Mouse (Mus musculus) MEL (cell line): Measurements from ENCODE around the gene Phgr1. TPM values are rescaled to one million over a fixed set of nuclear protein-coding genes. Genes with fewer than 3 reads are reported as not detected.
A peak's percentile ranks its signal among the peaks of the same experiment; 100 is the strongest.

Experiments used
- DNase-seq: peaks from one replicate; pipeline ENCODE4 v3.0.0; 2011; ENCODE audit warnings: low read depth, low spot score
- H3K27ac ChIP-seq: 2 replicates; pipeline ENCODE4 v1.5.1; 2012; ENCODE audit warnings: low read depth, mild to moderate bottlenecking, control low read depth, low read length, moderate library complexity; ENCODE audit not compliant: control insufficient read depth
- H3K27me3 ChIP-seq, 2 experiments: fragments of 150-350 bp in 1 of 2; sonication (generic) in 1 of 2; 2 replicates each; pipeline ENCODE4 v1.6.1; 2012; ENCODE audit warnings: low read length in 2 of 2, mild to moderate bottlenecking in 2 of 2, improper control_type of control experiment in 1 of 2, moderate library complexity in 1 of 2; ENCODE audit not compliant: insufficient read depth in 2 of 2, control insufficient read depth in 1 of 2
- H3K36me3 ChIP-seq, 2 experiments: 2 replicates each; pipeline ENCODE4 v1.6.1; 2012 to 2014; ENCODE audit warnings: low read length in 2 of 2, improper control_type of control experiment in 1 of 2, inconsistent platforms in 1 of 2, mild to moderate bottlenecking in 1 of 2; ENCODE audit not compliant: insufficient read depth in 2 of 2, control insufficient read depth in 1 of 2
- H3K4me1 ChIP-seq, 2 experiments: fragments of 150-350 bp in 1 of 2; sonication (generic) in 1 of 2; 2 replicates each; pipeline ENCODE4 v1.6.1; 2012; ENCODE audit warnings: low read length in 2 of 2, improper control_type of control experiment in 1 of 2, mild to moderate bottlenecking in 1 of 2; ENCODE audit not compliant: insufficient read depth in 2 of 2, control insufficient read depth in 1 of 2
- H3K4me3 ChIP-seq, 2 experiments: fragments of 150-350 bp in 1 of 2; sonication (generic) in 1 of 2; 2 replicates each; pipeline ENCODE4 v1.5.1; 2012; ENCODE audit warnings: low read depth in 2 of 2, low read length in 2 of 2, mild to moderate bottlenecking in 2 of 2, moderate library complexity in 2 of 2, control low read depth in 1 of 2, improper control_type of control experiment in 1 of 2; ENCODE audit not compliant: control insufficient read depth in 1 of 2, insufficient read depth in 1 of 2
- H3K79me2 ChIP-seq: 2 replicates; pipeline ENCODE4 v1.6.1; 2012; ENCODE audit warnings: mild to moderate bottlenecking, low read length, moderate library complexity; ENCODE audit not compliant: control insufficient read depth, poor library complexity, insufficient read depth
- H3K9ac ChIP-seq: 2 replicates; pipeline ENCODE4 v1.6.1; 2012; ENCODE audit warnings: low read depth, mild to moderate bottlenecking, control low read depth, low read length, moderate library complexity; ENCODE audit not compliant: control insufficient read depth, poor library complexity, severe bottlenecking
- H3K9me3 ChIP-seq: fragments of 150-350 bp; sonication (generic); replicated peaks from 2 replicates; pipeline ENCODE4 v1.6.1; 2012; ENCODE audit warnings: mild to moderate bottlenecking, low read length, improper control_type of control experiment, moderate library complexity; ENCODE audit not compliant: insufficient read depth
- CTCF ChIP-seq, 3 experiments: IDR thresholded peaks in 2 of 3; conservative IDR thresholded peaks in 1 of 3; 2 replicates each; pipeline ENCODE4 v1.5.1; 2011 to 2012; ENCODE audit warnings: low read length in 3 of 3, low read depth in 2 of 3, mild to moderate bottlenecking in 2 of 3, improper control_type of control experiment in 1 of 3, inconsistent platforms in 1 of 3, mixed read lengths in 1 of 3, moderate library complexity in 1 of 3; ENCODE audit not compliant: control insufficient read depth in 1 of 3, insufficient read depth in 1 of 3, poor library complexity in 1 of 3, severe bottlenecking in 1 of 3
- E2F4 ChIP-seq: IDR thresholded peaks from 2 replicates; pipeline ENCODE4 v1.6.1; 2011; ENCODE audit warnings: low read depth, low read length, improper control_type of control experiment, borderline replicate concordance
- ELF1 ChIP-seq: IDR thresholded peaks from 2 replicates; pipeline ENCODE4 v1.6.1; 2014; ENCODE audit warnings: low read depth, mild to moderate bottlenecking, inconsistent platforms, low read length, improper control_type of control experiment, moderate library complexity
- EP300 ChIP-seq, 2 experiments: IDR thresholded peaks; 2 replicates each; pipeline ENCODE4 v1.6.1; 2011; ENCODE audit warnings: improper control_type of control experiment in 2 of 2, low read length in 2 of 2, low read depth in 1 of 2, mild to moderate bottlenecking in 1 of 2
- ETS1 ChIP-seq: IDR thresholded peaks from 2 replicates; pipeline ENCODE4 v1.6.1; 2012; ENCODE audit warnings: low read depth, mild to moderate bottlenecking, inconsistent platforms, low read length, improper control_type of control experiment, moderate library complexity
- HCFC1 ChIP-seq: IDR thresholded peaks from 2 replicates; pipeline ENCODE4 v1.6.1; 2012; ENCODE audit warnings: low read depth, mild to moderate bottlenecking, inconsistent platforms, low read length, improper control_type of control experiment, moderate library complexity
- MAFK ChIP-seq: IDR thresholded peaks from 2 replicates; pipeline ENCODE4 v1.6.1; 2011; ENCODE audit warnings: low read depth, mild to moderate bottlenecking, low read length, improper control_type of control experiment, borderline replicate concordance
- MAX ChIP-seq: IDR thresholded peaks from 2 replicates; pipeline ENCODE4 v1.6.1; 2011; ENCODE audit warnings: low read length, improper control_type of control experiment
- MAZ ChIP-seq: IDR thresholded peaks from 2 replicates; pipeline ENCODE4 v1.6.1; 2012; ENCODE audit warnings: low read depth, mild to moderate bottlenecking, inconsistent platforms, low read length, improper control_type of control experiment
- MEF2A ChIP-seq: IDR thresholded peaks from 2 replicates; pipeline ENCODE4 v1.6.1; 2014; ENCODE audit warnings: low read depth, mild to moderate bottlenecking, inconsistent platforms, low read length, improper control_type of control experiment; ENCODE audit not compliant: poor library complexity, insufficient replicate concordance, severe bottlenecking; ENCODE audit errors: extremely low read depth
- MXI1 ChIP-seq: IDR thresholded peaks from 2 replicates; pipeline ENCODE4 v1.6.1; 2011; ENCODE audit warnings: mild to moderate bottlenecking, low read depth, low read length, improper control_type of control experiment
- MYB ChIP-seq: IDR thresholded peaks from 2 replicates; pipeline ENCODE4 v1.6.1; 2011; ENCODE audit warnings: mild to moderate bottlenecking, low read depth, low read length, improper control_type of control experiment
- MYC ChIP-seq: IDR thresholded peaks from 2 replicates; pipeline ENCODE4 v1.6.1; 2011; ENCODE audit warnings: low read depth, mild to moderate bottlenecking, low read length, improper control_type of control experiment, moderate library complexity
- POLR2AphosphoS2 ChIP-seq: IDR thresholded peaks from 2 replicates; pipeline ENCODE4 v1.6.1; 2011; ENCODE audit warnings: low read length, improper control_type of control experiment
- RAD21 ChIP-seq: IDR thresholded peaks from 2 replicates; pipeline ENCODE4 v1.6.1; 2011; ENCODE audit warnings: mild to moderate bottlenecking, low read depth, low read length, improper control_type of control experiment
- SIN3A ChIP-seq: IDR thresholded peaks from 2 replicates; pipeline ENCODE4 v1.6.1; 2012; ENCODE audit warnings: low read length, improper control_type of control experiment, inconsistent platforms
- SMC3 ChIP-seq: IDR thresholded peaks from 2 replicates; pipeline ENCODE4 v1.6.1; 2011; ENCODE audit warnings: low read depth, low read length, improper control_type of control experiment
- TAL1 ChIP-seq: IDR thresholded peaks from 2 replicates; pipeline ENCODE4 v1.6.1; 2012; ENCODE audit warnings: mild to moderate bottlenecking, inconsistent platforms, low read length, moderate library complexity, mixed read lengths
- USF1 ChIP-seq: IDR thresholded peaks from 2 replicates; pipeline ENCODE4 v1.6.1; 2014; ENCODE audit warnings: low read depth, mild to moderate bottlenecking, inconsistent platforms, low read length, improper control_type of control experiment, moderate library complexity
- ZC3H11A ChIP-seq: IDR thresholded peaks from 2 replicates; pipeline ENCODE4 v1.6.1; 2012; ENCODE audit warnings: low read depth, mild to moderate bottlenecking, inconsistent platforms, low read length, improper control_type of control experiment
- polyA plus RNA-seq, 2 experiments: library from polyadenylated mRNA; stranded (reverse) in 1 of 2; unstranded in 1 of 2; fragments of >175 nt in 1 of 2; fragments of >200 nt in 1 of 2; gene quantifications; 2 replicates each; pipeline versions ENCODE4 v1.2.1 to v1.2.4; 2012; ENCODE audit warnings: low replicate concordance in 2 of 2, low read depth in 1 of 2; ENCODE audit not compliant: insufficient read length in 2 of 2, insufficient read depth in 1 of 2, missing spikeins in 1 of 2
- total RNA-seq: library from RNA; depleted of rRNA; stranded (reverse); fragments of 300-350 nt; gene quantifications from 2 replicates; pipeline ENCODE4 v1.2.3, GENCODE M21; 2012

Phgr1 gene
- total and polyA plus RNA-seq, 3 experiments: not detected

DNA sequence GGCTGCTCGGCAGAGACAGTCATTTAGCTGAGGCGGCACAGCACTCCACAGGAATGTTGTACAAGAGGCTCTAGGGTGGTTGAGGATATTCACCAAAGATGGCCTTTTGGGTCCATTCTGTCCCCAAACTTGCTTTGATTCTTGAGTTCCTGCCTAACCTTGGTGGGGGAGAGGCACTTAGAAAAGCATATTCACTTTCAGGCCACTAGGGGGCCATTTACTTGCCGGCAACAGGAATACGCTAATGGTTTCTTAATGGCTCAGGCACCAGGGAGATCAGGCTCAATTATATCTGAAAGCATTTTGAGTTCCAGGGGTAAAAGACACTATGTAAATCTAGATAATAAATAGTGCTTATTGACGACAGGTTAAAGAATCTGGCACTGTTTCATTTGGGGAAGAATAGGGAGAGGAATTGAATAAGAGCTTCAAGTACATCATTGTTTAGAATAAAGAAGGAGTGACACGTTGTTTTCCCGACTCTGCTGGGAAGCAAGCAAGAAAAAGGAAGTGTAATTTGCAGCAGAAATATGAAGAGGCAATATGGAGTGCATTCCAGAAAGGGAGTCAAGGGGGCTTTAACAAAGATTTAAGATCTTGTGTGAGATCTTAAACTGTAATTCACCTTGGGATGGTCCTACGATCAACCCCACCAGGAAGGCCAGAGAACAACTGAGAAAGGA is 29.2 kb upstream of the Phgr1 start:
- peaks cover 25% of the 10 kb centered on the region for H3K79me2 ChIP-seq
- TF ChIP-seq MAZ (0 out of 2 replicates have a peak, but pooled peaks have one; percentile 64), MYC (peak; percentile 65; the same call in 1 of the 2 replicates), EP300 (IDR thresholded peaks at IDR 0.05; ENCODE audit: low read depth in 1 of 2, low read length in 2 of 2) (peak; percentile 4 to 5; a peak in 1 of 4 replicates), MXI1 (peak; percentile 25; the same call in 1 of the 2 replicates), ELF1 (peak; percentile 57; the same call in 1 of the 2 replicates), POLR2AphosphoS2 (no peak), HCFC1 (peak; percentile 43; the same call in 1 of the 2 replicates), ETS1 (peak; percentile 14; the same call in 1 of the 2 replicates), SMC3 (peak; percentile 90), CTCF (IDR thresholded peaks at IDR 0.05 in 2 of 3, conservative IDR thresholded peaks at IDR 0.05 in 1 of 3; ENCODE audit: control insufficient read depth in 1 of 3, insufficient read depth in 1 of 3, low read depth in 2 of 3, low read length in 3 of 3, poor library complexity in 1 of 3, severe bottlenecking in 1 of 3) (peak; percentile 63 to 93 (median 82)), MAFK (no peak), ZC3H11A (peak; percentile 61), MAX (peak; percentile 54), MYB (no peak), RAD21 (peak; percentile 58), USF1 (0 out of 2 replicates have a peak, but pooled peaks have one; percentile 4), MEF2A (no peak), SIN3A (peak; percentile 85), E2F4 (no peak), TAL1 (no peak)
- H3K9ac ChIP-seq: no peak overlapping the region
- no peak overlapping the region for H3K27ac ChIP-seq
- DNase-seq: peak; percentile 85
- H3K9me3 ChIP-seq: no peaks in the 10 kb centered on the region
- H3K27me3 ChIP-seq: no peaks in the 10 kb centered on the region
- peaks cover 4 to 16% of the 10 kb centered on the region in 2 experiments for H3K4me1 ChIP-seq
- peak overlapping the region in 1 of 2 experiments; percentile 41; a peak in 2 of 4 replicates for H3K4me3 ChIP-seq
- H3K36me3 ChIP-seq: peaks cover under 1 to 15% of the 10 kb centered on the region in 2 experiments; a peak in 3 of 4 replicates
